ENCODE assay signal across 16 mouse cellular contexts in the genomic region with DNA sequence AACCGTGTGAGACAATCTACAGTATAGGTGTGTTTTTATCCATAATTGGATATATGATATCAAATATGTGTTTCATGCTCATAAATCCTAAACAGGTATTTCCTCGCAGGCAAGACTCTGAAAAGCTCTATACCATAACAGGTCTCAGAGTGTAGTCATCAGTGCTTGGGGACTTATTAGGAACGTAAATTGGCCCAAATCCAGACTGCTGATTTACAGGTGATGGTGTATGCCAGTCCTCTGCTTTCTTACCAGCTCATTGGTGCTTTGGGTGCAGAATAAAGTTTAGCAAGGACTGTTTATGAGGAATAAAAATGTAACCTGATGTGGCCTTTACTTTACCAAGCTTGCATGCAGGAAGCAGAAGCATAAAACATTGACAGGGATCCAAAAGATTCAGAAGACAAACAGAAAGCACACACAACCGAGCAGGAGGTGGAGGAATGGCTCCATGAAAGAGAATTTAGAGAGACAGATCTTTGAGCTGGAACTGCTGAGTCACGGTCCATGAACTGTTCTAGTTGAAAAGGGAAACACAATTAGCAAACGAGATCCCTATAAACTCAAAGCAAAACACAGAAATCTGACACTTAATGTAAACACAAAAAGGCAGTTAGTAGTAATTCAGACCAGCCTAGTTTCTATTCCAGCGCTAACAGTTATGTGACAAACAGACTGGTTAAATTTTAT.
DNase-seq lines count a peak whose midpoint lies in the region; ATAC-seq and TF ChIP-seq lines count a peak whose summit lies in the region.
"Had no signal": no experiment of that assay in that cellular context is flagged by ENCODE, and none has a peak within 500 bp of the region (broad histone marks: within the 10 kb centered on the region; RNA-seq: fewer than 3 reads in every experiment).

No protein-coding gene starts in this region.

- no peak for TF ChIP-seq POLR2A in embryonic fibroblast, embryonic 13.5 days (IDR thresholded peaks at IDR 0.05; ENCODE audit: low read depth, low read length)
- TF ChIP-seq POLR2A in limb, embryonic 14.5 days (IDR thresholded peaks at IDR 0.05; ENCODE audit: borderline replicate concordance, extremely low read depth, insufficient read depth, insufficient read length): no peak
- no peak for TF ChIP-seq POLR2A in cerebellum, adult 2 months (IDR thresholded peaks at IDR 0.05; ENCODE audit: borderline replicate concordance, insufficient read depth, low read length)

- no peaks in the 10 kb centered on the region for H3K36me3 ChIP-seq in embryonic facial prominence, embryonic 11.5 days (replicated peaks; ENCODE audit: control insufficient read depth, insufficient read depth, low read depth, low read length)
- H3K36me3 ChIP-seq in embryonic facial prominence, embryonic 10.5 days (replicated peaks): no peaks in the 10 kb centered on the region
- no peaks in the 10 kb centered on the region for H3K36me3 ChIP-seq in midbrain, embryonic 11.5 days (ENCODE audit: control insufficient read depth, insufficient read depth, low read length)
- no peaks in the 10 kb centered on the region for H3K36me3 ChIP-seq in midbrain, embryonic 10.5 days
- no peaks in the 10 kb centered on the region for H3K36me3 ChIP-seq in limb, embryonic 14.5 days (ENCODE audit: control insufficient read depth, insufficient read depth, low read length)
- H3K36me3 ChIP-seq in intestine, embryonic 15.5 days: no peaks in the 10 kb centered on the region
- H3K36me3 ChIP-seq: embryonic facial prominence, embryonic 12.5 days; forebrain, embryonic 12.5 days; hindbrain, embryonic 15.5 days; lung, embryonic 15.5 days had no signal

- peak; percentile 46 for DNase-seq in embryonic facial prominence, embryonic 11.5 days (ENCODE audit: low spot score)
- no peak for DNase-seq in embryonic facial prominence, embryonic 10.5 days (ENCODE audit: low spot score)
- peak; percentile 51 for DNase-seq in midbrain, embryonic 11.5 days (ENCODE audit: low spot score, missing footprints)
- DNase-seq in midbrain, embryonic 10.5 days (ENCODE audit: low spot score): no peak
- peak; percentile 61 for DNase-seq in limb, embryonic 14.5 days (ENCODE audit: low spot score)
- no peak for DNase-seq in cerebellum, adult 2 months
- DNase-seq: adrenal gland, postnatal 36 days; heart, adult 18-20 months; left cerebral cortex, postnatal 4 days; right cerebral cortex, adult 18-20 months had no signal

- no peaks in the 10 kb centered on the region for H3K4me1 ChIP-seq in embryonic facial prominence, embryonic 11.5 days (ENCODE audit: control insufficient read depth, insufficient read depth, low read length)
- H3K4me1 ChIP-seq in embryonic facial prominence, embryonic 10.5 days: no peaks in the 10 kb centered on the region
- H3K4me1 ChIP-seq in midbrain, embryonic 11.5 days (ENCODE audit: control insufficient read depth, insufficient read depth, low read length): no peaks in the 10 kb centered on the region
- H3K4me1 ChIP-seq in midbrain, embryonic 10.5 days: no peaks in the 10 kb centered on the region
- H3K4me1 ChIP-seq in embryonic fibroblast, embryonic 13.5 days (ENCODE audit: control insufficient read depth, insufficient read depth, low read length): no peaks in the 10 kb centered on the region; the same call in 1 of the 2 replicates
- 0 out of 2 replicates have a peak, but pooled peaks cover 5% of the 10 kb centered on the region for H3K4me1 ChIP-seq in limb, embryonic 14.5 days (ENCODE audit: control insufficient read depth, insufficient read depth, low read length)
- no peaks in the 10 kb centered on the region for H3K4me1 ChIP-seq in cerebellum, adult 2 months (ENCODE audit: control insufficient read depth, insufficient read depth, low read length)
- H3K4me1 ChIP-seq in intestine, embryonic 15.5 days (replicated peaks): no peaks in the 10 kb centered on the region
- H3K4me1 ChIP-seq: embryonic facial prominence, embryonic 12.5 days; forebrain, embryonic 12.5 days; hindbrain, embryonic 15.5 days; lung, embryonic 15.5 days had no signal

- no peak overlapping the region for H3K27ac ChIP-seq in embryonic facial prominence, embryonic 11.5 days (replicated peaks; ENCODE audit: low read depth, low read length)
- no peak overlapping the region for H3K27ac ChIP-seq in embryonic facial prominence, embryonic 10.5 days (replicated peaks)
- H3K27ac ChIP-seq in midbrain, embryonic 11.5 days (ENCODE audit: low read depth, low read length): no peak overlapping the region
- no peak overlapping the region for H3K27ac ChIP-seq in midbrain, embryonic 10.5 days (replicated peaks)
- H3K27ac ChIP-seq in embryonic fibroblast, embryonic 13.5 days (ENCODE audit: insufficient read depth, low read length): peak overlapping the region; percentile 47; the same call in 1 of the 2 replicates
- H3K27ac ChIP-seq in limb, embryonic 14.5 days (replicated peaks; ENCODE audit: low read depth, low read length): no peak overlapping the region
- H3K27ac ChIP-seq in cerebellum, adult 2 months (ENCODE audit: insufficient read depth, low read length): no peak overlapping the region
- no peak overlapping the region for H3K27ac ChIP-seq in intestine, embryonic 15.5 days
- H3K27ac ChIP-seq: embryonic facial prominence, embryonic 12.5 days; forebrain, embryonic 12.5 days; hindbrain, embryonic 15.5 days; lung, embryonic 15.5 days had no signal

- no peak overlapping the region for H3K9ac ChIP-seq in embryonic facial prominence, embryonic 11.5 days (replicated peaks; ENCODE audit: low read length)
- no peak overlapping the region for H3K9ac ChIP-seq in midbrain, embryonic 11.5 days (ENCODE audit: low read length)
- no peak overlapping the region for H3K9ac ChIP-seq in limb, embryonic 14.5 days (ENCODE audit: low read depth, low read length, severe bottlenecking)
- no peak overlapping the region for H3K9ac ChIP-seq in intestine, embryonic 15.5 days
- H3K9ac ChIP-seq: embryonic facial prominence, embryonic 12.5 days; forebrain, embryonic 12.5 days; hindbrain, embryonic 15.5 days; lung, embryonic 15.5 days had no signal

- no peaks in the 10 kb centered on the region for H3K27me3 ChIP-seq in embryonic facial prominence, embryonic 11.5 days (ENCODE audit: control insufficient read depth, insufficient read depth, low read length)
- no peaks in the 10 kb centered on the region for H3K27me3 ChIP-seq in embryonic facial prominence, embryonic 10.5 days (replicated peaks; ENCODE audit: low read depth, poor library complexity, severe bottlenecking)
- H3K27me3 ChIP-seq in midbrain, embryonic 11.5 days (ENCODE audit: control insufficient read depth, insufficient read depth, low read length): no peaks in the 10 kb centered on the region
- no peaks in the 10 kb centered on the region for H3K27me3 ChIP-seq in midbrain, embryonic 10.5 days (ENCODE audit: low read depth, poor library complexity, severe bottlenecking)
- no peaks in the 10 kb centered on the region for H3K27me3 ChIP-seq in limb, embryonic 14.5 days (ENCODE audit: control insufficient read depth, insufficient read depth, low read length)
- H3K27me3 ChIP-seq in cerebellum, adult 2 months (ENCODE audit: control insufficient read depth, insufficient read depth, low read length): no peaks in the 10 kb centered on the region; the same call in 1 of the 2 replicates
- no peaks in the 10 kb centered on the region for H3K27me3 ChIP-seq in intestine, embryonic 15.5 days (replicated peaks)
- H3K27me3 ChIP-seq: embryonic facial prominence, embryonic 12.5 days; forebrain, embryonic 12.5 days; hindbrain, embryonic 15.5 days; lung, embryonic 15.5 days had no signal

- no peaks in the 10 kb centered on the region for H3K9me3 ChIP-seq in embryonic facial prominence, embryonic 11.5 days (replicated peaks; ENCODE audit: control insufficient read depth, low read length)
- H3K9me3 ChIP-seq in embryonic facial prominence, embryonic 10.5 days: no peaks in the 10 kb centered on the region
- H3K9me3 ChIP-seq in midbrain, embryonic 11.5 days (ENCODE audit: control insufficient read depth, low read length): no peaks in the 10 kb centered on the region
- H3K9me3 ChIP-seq in midbrain, embryonic 10.5 days (replicated peaks): no peaks in the 10 kb centered on the region
- no peaks in the 10 kb centered on the region for H3K9me3 ChIP-seq in limb, embryonic 14.5 days (ENCODE audit: control insufficient read depth, low read length)
- no peaks in the 10 kb centered on the region for H3K9me3 ChIP-seq in intestine, embryonic 15.5 days
- H3K9me3 ChIP-seq: embryonic facial prominence, embryonic 12.5 days; forebrain, embryonic 12.5 days; hindbrain, embryonic 15.5 days; lung, embryonic 15.5 days had no signal

- H3K4me3 ChIP-seq in embryonic facial prominence, embryonic 11.5 days (ENCODE audit: low read depth, low read length): no peak overlapping the region
- no peak overlapping the region for H3K4me3 ChIP-seq in embryonic facial prominence, embryonic 10.5 days
- H3K4me3 ChIP-seq in midbrain, embryonic 11.5 days (ENCODE audit: low read depth, low read length): no peak overlapping the region
- no peak overlapping the region for H3K4me3 ChIP-seq in midbrain, embryonic 10.5 days
- H3K4me3 ChIP-seq in embryonic fibroblast, embryonic 13.5 days (ENCODE audit: insufficient read depth, low read length): no peak overlapping the region
- no peak overlapping the region for H3K4me3 ChIP-seq in limb, embryonic 14.5 days (replicated peaks; ENCODE audit: low read length)
- H3K4me3 ChIP-seq in cerebellum, adult 2 months (replicated peaks; ENCODE audit: insufficient read depth, low read depth, low read length): no peak overlapping the region
- no peak overlapping the region for H3K4me3 ChIP-seq in intestine, embryonic 15.5 days (replicated peaks)
- H3K4me3 ChIP-seq: embryonic facial prominence, embryonic 12.5 days; forebrain, embryonic 12.5 days; hindbrain, embryonic 15.5 days; lung, embryonic 15.5 days had no signal

- WGBS in embryonic facial prominence, embryonic 11.5 days: 59% methylated on average over 7 of the region's 7 CpGs
- WGBS in embryonic facial prominence, embryonic 10.5 days: 62% methylated on average over 7 of the region's 7 CpGs
- WGBS in midbrain, embryonic 11.5 days: 70% methylated on average over 7 of the region's 7 CpGs
- WGBS in midbrain, embryonic 10.5 days: 66% methylated on average over 7 of the region's 7 CpGs
- 32% methylated on average over 7 of the region's 7 CpGs for WGBS in limb, embryonic 14.5 days
- 52% methylated on average over 7 of the region's 7 CpGs for WGBS in cerebellum, adult 2 months
- 54% methylated on average over 7 of the region's 7 CpGs for WGBS in intestine, embryonic 15.5 days

- H3K4me2 ChIP-seq in embryonic facial prominence, embryonic 11.5 days (ENCODE audit: low read depth, low read length): no peak overlapping the region
- no peak overlapping the region for H3K4me2 ChIP-seq in midbrain, embryonic 11.5 days
- H3K4me2 ChIP-seq in limb, embryonic 14.5 days (replicated peaks; ENCODE audit: low read depth, low read length, severe bottlenecking): 0 out of 2 replicates have a peak overlapping the region, but pooled peaks have one; percentile 5
- no peak overlapping the region for H3K4me2 ChIP-seq in intestine, embryonic 15.5 days (replicated peaks)
- H3K4me2 ChIP-seq: embryonic facial prominence, embryonic 12.5 days; forebrain, embryonic 12.5 days; hindbrain, embryonic 15.5 days; lung, embryonic 15.5 days had no signal

- no peak for ATAC-seq in embryonic facial prominence, embryonic 11.5 days (replicated peaks; ENCODE audit: insufficient number of reproducible peaks, low FRiP score, low TSS enrichment, low read depth)
- no peak for ATAC-seq in midbrain, embryonic 11.5 days (ENCODE audit: low FRiP score)
- ATAC-seq in limb, embryonic 14.5 days (ENCODE audit: low FRiP score, low read depth): peak; percentile 58
- no peak for ATAC-seq in intestine, embryonic 15.5 days

- TF ChIP-seq CTCF in embryonic fibroblast, embryonic 13.5 days (IDR thresholded peaks at IDR 0.05; ENCODE audit: borderline replicate concordance, insufficient read depth, low read length): no peak
- no peak for TF ChIP-seq CTCF in cerebellum, adult 2 months (IDR thresholded peaks at IDR 0.05; ENCODE audit: borderline replicate concordance, insufficient read depth, low read depth, low read length)

Comparison
In these comparisons a context has a peak if more than half of its experiments do, and no peak if none do; other contexts are left out.
1. DNase-seq: peak in embryonic facial prominence, embryonic 11.5 days (single experiment), midbrain, embryonic 11.5 days (single experiment) and limb, embryonic 14.5 days (single experiment); none in embryonic facial prominence, embryonic 10.5 days (single experiment), midbrain, embryonic 10.5 days (single experiment) and cerebellum, adult 2 months (0 of 2).